Mouse (Mus musculus) thymus, postnatal 10 days (tissue): ENCODE results near the gene Tyw5.

ENCODE experiments used
- DNase-seq, 2 experiments: peaks; one replicate each; pipeline ENCODE4 v3.0.0; 2021; ENCODE audit warnings: low spot score in 2 of 2

Tyw5 gene

GRCm38 (mm10) chr1:57387876-57388275 is 19.0 kb downstream of the Tyw5 start:
- DNase-seq: no peak

DNA sequence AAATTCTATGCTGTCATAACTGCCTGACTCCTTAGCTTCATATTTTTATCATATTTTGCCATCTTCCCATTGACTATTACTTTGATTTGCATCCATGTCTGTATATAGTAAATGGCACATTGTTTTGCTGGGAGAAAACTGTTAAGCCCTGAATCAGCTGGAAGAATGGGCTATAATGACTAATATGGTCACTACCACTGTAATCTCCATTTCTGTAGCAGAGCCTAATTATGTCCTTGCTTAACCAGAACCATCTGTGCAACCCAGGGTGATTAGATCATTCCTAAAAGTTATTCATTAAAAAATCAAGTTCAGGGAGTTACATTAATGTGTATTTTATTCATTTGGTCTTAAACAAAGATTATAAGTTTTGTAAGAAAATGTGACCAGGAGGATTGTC is 20.4 kb downstream of the Tyw5 start:
- no peak for DNase-seq

DNA sequence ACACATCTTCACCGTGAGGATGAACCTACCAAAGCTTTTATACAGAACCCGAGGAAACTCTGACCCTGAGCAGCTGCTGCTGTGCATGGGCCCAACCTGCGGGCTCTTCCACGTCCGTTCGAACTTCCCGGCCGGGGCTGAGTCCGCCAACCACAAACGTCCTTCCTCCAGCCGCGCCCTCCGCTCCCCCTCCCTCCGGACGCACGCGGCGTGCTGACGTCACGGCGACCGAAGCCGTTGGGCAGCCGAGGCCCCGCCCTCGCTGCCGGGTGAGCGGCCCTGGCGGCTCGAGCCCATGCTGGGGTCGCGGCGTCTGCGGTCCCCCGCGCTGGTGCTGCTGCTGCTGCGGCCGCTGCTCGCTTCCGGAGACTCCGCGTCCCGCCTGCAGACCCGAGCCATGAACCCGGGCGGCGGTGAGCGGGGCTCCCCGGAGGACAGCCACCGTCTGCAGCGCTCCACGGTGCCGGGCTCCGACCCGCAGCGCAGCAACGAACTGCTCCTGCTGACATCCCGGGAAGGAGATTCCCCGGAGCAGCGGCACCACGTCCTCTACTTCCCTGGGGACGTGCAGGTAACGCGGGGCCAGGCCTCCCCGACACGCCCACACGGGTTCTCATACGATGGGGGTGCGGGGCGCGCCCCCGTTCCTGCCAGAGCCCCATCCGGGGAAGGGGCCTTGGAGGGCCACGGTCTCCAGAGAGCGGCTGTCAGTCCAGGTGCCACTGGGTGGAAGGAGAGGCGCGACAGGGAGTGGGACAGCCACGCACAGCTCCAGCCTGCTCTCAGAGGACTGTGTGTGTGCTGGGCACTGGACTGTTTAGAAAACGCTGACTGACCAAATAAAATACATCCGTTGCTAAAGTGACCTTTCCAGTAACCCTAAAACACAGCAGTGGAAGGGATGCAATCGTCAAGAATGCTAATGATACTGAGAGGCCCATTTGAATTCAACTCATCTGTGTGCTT is 29.2 kb downstream of the Tyw5 start, which contains the start of gene 1700066M21Rik:
TSS of gene 1700066M21Rik (plus strand) at position 245 of the 966 bp plus-strand sequence.
- peak; percentile 79 to 80 for DNase-seq

DNA sequence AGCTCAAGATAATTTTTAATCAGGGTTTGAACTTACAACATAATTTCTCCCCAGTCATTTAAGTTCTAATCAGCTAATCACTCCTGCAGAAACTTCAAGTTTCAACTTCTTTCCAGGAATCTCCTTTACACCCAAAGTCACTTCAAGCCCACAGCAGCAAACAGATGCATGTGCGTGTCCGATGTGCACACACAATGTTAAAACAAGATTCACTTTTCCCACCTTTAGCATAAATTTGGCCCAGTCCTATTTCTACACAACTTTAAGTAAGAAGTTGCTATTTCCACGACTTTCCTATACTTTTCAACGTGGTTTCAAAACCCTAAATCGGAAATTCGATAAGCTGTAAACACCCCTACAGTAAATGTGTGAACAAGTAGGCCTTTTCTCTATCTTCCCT is 30.1 kb downstream of the Tyw5 start:
- no peak for DNase-seq

GRCm38 (mm10) chr1:57375276-57375675 is 31.6 kb downstream of the Tyw5 start:
- no peak for DNase-seq

DNA sequence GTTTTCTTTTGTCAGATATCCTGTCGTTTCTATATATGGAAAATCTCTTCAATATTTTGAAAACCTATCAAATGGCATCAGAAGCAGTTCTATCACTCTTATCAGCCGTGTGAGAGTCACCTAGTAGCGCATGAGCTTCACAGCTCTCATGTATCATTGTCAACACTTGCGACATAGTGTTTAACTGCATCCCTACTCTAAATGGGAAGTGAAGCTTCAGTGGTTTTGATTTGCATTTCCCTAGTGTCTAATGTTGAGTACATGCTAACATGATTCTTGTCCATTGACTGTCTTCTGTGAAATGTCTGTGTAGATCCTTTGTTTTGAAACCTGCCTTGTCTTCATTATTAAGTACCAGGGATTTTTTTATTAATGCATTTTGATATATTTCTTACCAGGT is 36.5 kb downstream of the Tyw5 start:
- DNase-seq: no peak

DNA sequence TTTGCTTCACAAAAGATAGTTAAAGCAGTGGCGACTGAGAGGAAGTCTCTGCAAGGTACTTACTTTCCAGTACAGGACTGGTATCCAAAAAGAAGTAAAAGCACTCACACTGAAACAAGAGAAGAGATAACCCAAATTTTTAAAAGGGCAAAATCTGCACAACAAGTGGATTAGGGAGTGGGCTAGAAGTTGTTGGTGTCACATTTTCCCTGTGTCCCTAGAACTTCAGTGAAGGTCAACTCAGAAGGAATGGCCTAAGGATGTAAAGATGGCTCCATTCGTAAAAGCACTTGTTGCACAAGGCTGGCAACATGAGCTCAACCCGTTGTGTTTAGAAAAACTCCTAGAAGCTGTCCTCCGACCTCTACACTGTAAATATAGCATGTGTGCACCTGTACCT is 37.8 kb downstream of the Tyw5 start:
- DNase-seq: no peak

DNA sequence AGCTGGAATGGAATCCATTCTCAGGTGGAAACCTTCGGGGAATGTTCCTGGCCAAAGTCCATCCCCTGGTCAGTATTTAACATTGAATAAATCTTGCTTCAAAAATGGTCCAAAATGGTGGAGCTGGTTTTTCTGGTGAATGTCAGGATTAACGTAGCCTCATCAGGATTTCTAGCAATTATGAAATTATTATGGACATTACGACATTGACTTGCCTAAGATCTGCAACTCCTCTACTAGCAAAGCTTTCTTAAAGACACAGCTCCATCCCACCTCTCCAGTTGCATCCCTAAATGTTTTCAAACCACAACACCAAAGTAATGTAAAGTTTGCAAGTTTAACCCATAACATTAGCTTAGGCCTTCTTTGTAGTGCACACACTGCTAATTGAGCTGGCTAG is 39.5 kb downstream of the Tyw5 start:
- no peak for DNase-seq

- DNase-seq: no peak
Measured at GRCm38 (mm10) chr1:57358546-57358945, 48.4 kb downstream of the Tyw5 start.

DNA sequence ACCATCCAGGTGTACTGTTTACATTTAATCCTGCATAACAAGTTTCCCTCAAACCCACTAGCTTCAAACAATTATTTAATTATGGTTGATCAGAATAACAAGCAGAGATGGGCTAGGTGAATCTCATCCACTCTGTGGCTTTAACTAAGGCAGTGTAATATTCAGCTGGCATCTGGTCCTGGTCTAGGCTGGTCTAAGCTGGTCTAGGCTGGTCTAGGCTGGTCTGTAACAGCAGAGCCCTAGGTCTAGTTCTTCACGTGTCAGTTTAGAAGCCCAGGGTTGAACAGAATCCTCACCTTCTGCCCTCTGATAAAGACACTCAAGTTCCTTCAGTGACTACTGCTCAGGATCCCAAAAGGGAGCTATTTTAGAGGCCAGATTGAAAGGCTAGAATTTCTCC is 55.0 kb downstream of the Tyw5 start:
- DNase-seq: no peak

GRCm38 (mm10) chr1:57347487-57347886 is 59.4 kb downstream of the Tyw5 start:
- DNase-seq: no peak

DNA sequence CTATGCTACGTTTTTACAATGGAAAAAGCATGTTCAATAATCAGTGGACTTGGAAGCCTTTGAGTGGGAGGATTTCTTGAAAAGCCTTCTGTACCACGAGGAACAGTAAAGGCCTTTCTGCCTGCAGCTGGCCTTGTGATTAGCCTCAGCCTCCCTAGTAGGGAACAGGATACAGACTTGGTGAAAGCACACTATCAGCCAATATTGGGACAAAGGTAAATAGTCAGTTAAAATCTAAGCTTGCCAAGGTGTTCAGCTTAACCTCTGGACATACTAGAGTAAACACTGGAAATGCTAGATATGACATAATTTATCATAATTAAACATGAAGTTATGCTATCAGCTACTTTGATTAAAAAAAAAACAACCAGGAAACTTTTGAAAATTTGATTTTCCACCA is 65.7 kb downstream of the Tyw5 start:
- no peak for DNase-seq

DNA sequence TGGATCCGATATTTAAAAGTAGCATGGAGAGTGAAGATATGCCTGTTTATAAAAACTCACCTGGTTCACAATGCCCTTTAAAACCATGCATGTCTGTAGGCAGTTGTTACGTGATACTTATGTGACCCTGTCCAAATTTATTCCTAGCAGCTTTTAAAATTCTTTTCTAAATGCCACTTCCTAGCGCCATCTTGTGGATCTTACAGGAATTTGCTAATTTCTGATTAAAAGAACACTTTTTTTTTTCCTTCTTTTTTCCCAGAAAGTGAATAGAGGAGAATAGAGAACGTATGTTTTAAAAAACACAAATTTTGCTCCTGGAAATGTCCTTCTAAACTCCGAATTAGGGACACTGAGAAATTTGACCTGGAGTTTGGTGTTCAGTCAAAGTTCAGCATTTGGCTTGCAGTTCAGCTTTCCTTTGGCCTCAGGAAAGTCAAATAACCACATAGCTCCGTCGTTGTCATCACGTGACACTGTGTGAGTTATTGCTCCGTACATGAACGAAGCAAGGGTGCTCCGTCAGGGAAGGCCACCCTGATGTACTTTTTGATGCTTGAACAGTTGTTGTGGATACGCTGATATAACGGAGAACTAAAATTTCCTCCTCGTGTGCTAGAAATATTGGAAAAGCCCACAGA is 67.6 kb downstream of the Tyw5 start:
- DNase-seq: no peak
